Comparison of ENCODE assay signal across 8 mouse cellular contexts in genomic region chr5:8056141-8057017, GRCm38 (mm10). TPM values are rescaled to one million over a fixed set of nuclear protein-coding genes. Genes with fewer than 3 reads are reported as not detected.
DNase-seq lines count a peak whose midpoint lies in the region; ATAC-seq and TF ChIP-seq lines count a peak whose summit lies in the region.

No protein-coding gene starts in this region.

- no peaks in the 10 kb centered on the region for H3K27me3 ChIP-seq in cerebellum, adult 2 months (ENCODE audit: control insufficient read depth, insufficient read depth, low read length)

- ATAC-seq in hematopoietic stem cell, adult 5-6 weeks (replicated peaks in 1 of 2; ENCODE audit: insufficient read depth in 1 of 2, low FRiP score in 2 of 2, low TSS enrichment in 1 of 2, low read depth in 1 of 2, poor library complexity in 2 of 2, severe bottlenecking in 2 of 2): peak; percentile 97 to 99

- peaks cover 3% of the 10 kb centered on the region for H3K4me1 ChIP-seq in cerebellum, adult 2 months (ENCODE audit: control insufficient read depth, insufficient read depth, low read length)

- peak overlapping the region; percentile 99 for H3K27ac ChIP-seq in cerebellum, adult 2 months (ENCODE audit: insufficient read depth, low read length)

- peak; percentile 73 for TF ChIP-seq POLR2A in cerebellum, adult 2 months (IDR thresholded peaks at IDR 0.05; ENCODE audit: borderline replicate concordance, insufficient read depth, low read length)

- peak overlapping the region; percentile 92 for H3K4me3 ChIP-seq in cerebellum, adult 2 months (replicated peaks; ENCODE audit: insufficient read depth, low read depth, low read length)

- WGBS in cerebellum, adult 2 months: under 1% methylated on average over 60 of the region's 60 CpGs

- DNase-seq in MEL-GATA-1-ER (ENCODE audit: extremely low read depth, low read depth): peak; percentile 51
- DNase-seq in cerebellum, adult 2 months: peak; percentile 84 to 88
- DNase-seq in forelimb bud, embryonic 11.5 days (ENCODE audit: low read depth, low spot score): peak; percentile 54
- DNase-seq in layer of hippocampus, postnatal 10 days (ENCODE audit: low spot score in 2 of 2): peak; percentile 75 to 85
- DNase-seq in lung, postnatal 10 days: peak; percentile 92
- DNase-seq in ovary, postnatal 14 days (ENCODE audit: low spot score): peak; percentile 75
- peak; percentile 91 for DNase-seq in thymus, postnatal 14 days

- TF ChIP-seq CTCF in cerebellum, adult 2 months (IDR thresholded peaks at IDR 0.05; ENCODE audit: borderline replicate concordance, insufficient read depth, low read depth, low read length): no peak

RNA-seq across cellular contexts. Expression of gene Sri, which starts 10.5 kb away (rescaled TPM):
- 167 and 177 TPM in 2 replicates for polyA plus RNA-seq in cerebellum, adult 2 months (2012; rRNA removed)
- total RNA-seq in hematopoietic stem cell, adult 5-6 weeks (2017): 117 and 213 TPM in 2 replicates
- total RNA-seq in layer of hippocampus, postnatal 10 days (2021): 100 to 1,000 TPM; 104 to 107 TPM

Comparison
In these comparisons a context has a peak if more than half of its experiments do, and no peak if none do; other contexts are left out.
1. Peak in every context shown above with its lines: DNase-seq, ATAC-seq, H3K4me3 ChIP-seq and H3K27ac ChIP-seq.